Mouse (Mus musculus) layer of hippocampus, adult 11-12 months (tissue): ENCODE measurements around the gene Ttc28.

ENCODE experiments used
- DNase-seq: peaks from one replicate; pipeline ENCODE4 v3.0.0; 2022; ENCODE audit warnings: low spot score

Gene Ttc28

GRCm38 (mm10) chr5:110960067-110960466 lies 80.5 kb downstream of the Ttc28 start:
- no peak for DNase-seq

- DNase-seq = no peak
Observed at GRCm38 (mm10) chr5:110960890-110961289, 81.3 kb downstream of the Ttc28 start.

GRCm38 (mm10) chr5:110967483-110968055 lies 88.0 kb downstream of the Ttc28 start:
- DNase-seq = no peak

- DNase-seq = no peak
Observed at GRCm38 (mm10) chr5:110968566-110968965, 89.0 kb downstream of the Ttc28 start.

- no peak for DNase-seq
Observed at GRCm38 (mm10) chr5:110970162-110970780, 90.7 kb downstream of the Ttc28 start.

- DNase-seq = no peak
Observed at GRCm38 (mm10) chr5:110976721-110977120, 97.1 kb downstream of the Ttc28 start.

GRCm38 (mm10) chr5:110977796-110978195 lies 98.2 kb downstream of the Ttc28 start:
- DNase-seq = no peak

- DNase-seq = peak; percentile 68
Observed at GRCm38 (mm10) chr5:110978461-110978860, 98.9 kb downstream of the Ttc28 start.

- DNase-seq = no peak
Observed at GRCm38 (mm10) chr5:110979011-110979860, 99.6 kb downstream of the Ttc28 start.

GRCm38 (mm10) chr5:110979861-110980346 lies 100.3 kb downstream of the Ttc28 start:
- no peak for DNase-seq

- no peak for DNase-seq
Observed at GRCm38 (mm10) chr5:110980576-110980975, 101.0 kb downstream of the Ttc28 start.

- DNase-seq = no peak
Observed at GRCm38 (mm10) chr5:110982436-110982835, 102.8 kb downstream of the Ttc28 start.

GRCm38 (mm10) chr5:110984136-110984681 lies 104.6 kb downstream of the Ttc28 start:
- DNase-seq = no peak

- no peak for DNase-seq
Observed at GRCm38 (mm10) chr5:110996835-110997539, 117.4 kb downstream of the Ttc28 start.

GRCm38 (mm10) chr5:110997692-110998091 lies 118.1 kb downstream of the Ttc28 start:
- DNase-seq = no peak

GRCm38 (mm10) chr5:110998298-110998697 lies 118.7 kb downstream of the Ttc28 start:
- no peak for DNase-seq

GRCm38 (mm10) chr5:111000953-111001352 lies 121.3 kb downstream of the Ttc28 start:
- DNase-seq = no peak

- DNase-seq = no peak
Observed at GRCm38 (mm10) chr5:111003220-111003619, 123.6 kb downstream of the Ttc28 start.

- DNase-seq = no peak
Observed at GRCm38 (mm10) chr5:111003750-111004149, 124.1 kb downstream of the Ttc28 start.

GRCm38 (mm10) chr5:111006272-111007135 lies 126.9 kb downstream of the Ttc28 start:
- no peak for DNase-seq

- no peak for DNase-seq
Observed at GRCm38 (mm10) chr5:111007136-111007500, 127.5 kb downstream of the Ttc28 start.
